ENCODE assay signal across 8 mouse cellular contexts in genomic region chr6:38354723-38355353, GRCm38 (mm10). TPM values are rescaled to one million over a fixed set of nuclear protein-coding genes. Genes with fewer than 3 reads are reported as not detected.
DNase-seq lines count a peak whose midpoint lies in the region; ATAC-seq and TF ChIP-seq lines count a peak whose summit lies in the region.

No protein-coding gene starts in this region.

- WGBS in liver, adult 2 months = 2% methylated on average over 20 of the region's 20 CpGs
- 2% methylated on average over 20 of the region's 20 CpGs for WGBS in embryonic facial prominence, embryonic 11.5 days
- 3% methylated on average over 20 of the region's 20 CpGs for WGBS in hindbrain, postnatal 0 days
- 1% methylated on average over 20 of the region's 20 CpGs for WGBS in neural tube, embryonic 11.5 days

- peaks cover 14% of the 10 kb centered on the region for H3K4me1 ChIP-seq in liver, adult 2 months (ENCODE audit: control insufficient read depth, insufficient read depth, low read length)
- H3K4me1 ChIP-seq in embryonic facial prominence, embryonic 11.5 days (ENCODE audit: control insufficient read depth, insufficient read depth, low read length) = no peaks in the 10 kb centered on the region; the same call in 1 of the 2 replicates
- H3K4me1 ChIP-seq in hindbrain, postnatal 0 days (ENCODE audit: insufficient read depth, low read length) = no peaks in the 10 kb centered on the region
- H3K4me1 ChIP-seq in neural tube, embryonic 11.5 days (ENCODE audit: control insufficient read depth, insufficient read depth, low read length) = no peaks in the 10 kb centered on the region

- peak overlapping the region; percentile 86 for H3K4me3 ChIP-seq in liver, adult 2 months (ENCODE audit: insufficient read depth, low read depth, low read length)
- peak overlapping the region; percentile 44 for H3K4me3 ChIP-seq in embryonic facial prominence, embryonic 11.5 days (ENCODE audit: low read depth, low read length)
- peak overlapping the region; percentile 51 for H3K4me3 ChIP-seq in hindbrain, postnatal 0 days (ENCODE audit: low read length)
- peak overlapping the region; percentile 52 for H3K4me3 ChIP-seq in neural tube, embryonic 11.5 days (ENCODE audit: low read depth, low read length)

- TF ChIP-seq CTCF in liver, adult 2 months (IDR thresholded peaks at IDR 0.05; ENCODE audit: low read depth, low read length) = no peak
- TF ChIP-seq CTCF in hindbrain, postnatal 0 days (IDR thresholded peaks at IDR 0.05; ENCODE audit: low read depth) = no peak

- H3K36me3 ChIP-seq in liver, adult 2 months (ENCODE audit: control insufficient read depth, insufficient read depth, low read length) = no peaks in the 10 kb centered on the region
- no peaks in the 10 kb centered on the region for H3K36me3 ChIP-seq in embryonic facial prominence, embryonic 11.5 days (replicated peaks; ENCODE audit: control insufficient read depth, insufficient read depth, low read depth, low read length)
- H3K36me3 ChIP-seq in hindbrain, postnatal 0 days (ENCODE audit: insufficient read depth, low read length) = no peaks in the 10 kb centered on the region
- no peaks in the 10 kb centered on the region for H3K36me3 ChIP-seq in neural tube, embryonic 11.5 days (ENCODE audit: control insufficient read depth, insufficient read depth, low read length)

- H3K27ac ChIP-seq in liver, adult 2 months (replicated peaks; ENCODE audit: insufficient read depth, low read depth, low read length) = peak overlapping the region; percentile 82
- H3K27ac ChIP-seq in embryonic facial prominence, embryonic 11.5 days (replicated peaks; ENCODE audit: low read depth, low read length) = no peak overlapping the region
- H3K27ac ChIP-seq in hindbrain, postnatal 0 days = no peak overlapping the region
- H3K27ac ChIP-seq in neural tube, embryonic 11.5 days (ENCODE audit: low read depth, low read length) = no peak overlapping the region

- peak overlapping the region; percentile 66 for H3K4me2 ChIP-seq in embryonic facial prominence, embryonic 11.5 days (ENCODE audit: low read depth, low read length)
- peak overlapping the region; percentile 57 for H3K4me2 ChIP-seq in hindbrain, postnatal 0 days (ENCODE audit: low read depth, low read length)
- peak overlapping the region; percentile 53 for H3K4me2 ChIP-seq in neural tube, embryonic 11.5 days (ENCODE audit: low read depth)

- H3K27me3 ChIP-seq in liver, adult 2 months (ENCODE audit: control insufficient read depth, insufficient read depth, low read length) = no peaks in the 10 kb centered on the region
- H3K27me3 ChIP-seq in embryonic facial prominence, embryonic 11.5 days (ENCODE audit: control insufficient read depth, insufficient read depth, low read length) = peaks cover 41% of the 10 kb centered on the region
- peaks cover 25% of the 10 kb centered on the region for H3K27me3 ChIP-seq in hindbrain, postnatal 0 days (ENCODE audit: insufficient read depth, low read length)
- H3K27me3 ChIP-seq in neural tube, embryonic 11.5 days (ENCODE audit: control insufficient read depth, insufficient read depth, low read length) = peaks cover 49% of the 10 kb centered on the region

- H3K9ac ChIP-seq in liver, adult 2 months (ENCODE audit: low read depth, low read length) = peak overlapping the region; percentile 88
- H3K9ac ChIP-seq in embryonic facial prominence, embryonic 11.5 days (replicated peaks; ENCODE audit: low read length) = no peak overlapping the region
- 0 out of 2 replicates have a peak overlapping the region, but pooled peaks have one; percentile 25 for H3K9ac ChIP-seq in hindbrain, postnatal 0 days (replicated peaks; ENCODE audit: low read length)
- H3K9ac ChIP-seq in neural tube, embryonic 11.5 days (ENCODE audit: low read length) = no peak overlapping the region

- peaks cover 18% of the 10 kb centered on the region for H3K79me2 ChIP-seq in liver, adult 2 months (ENCODE audit: control insufficient read depth, insufficient read depth, low read length)

- no peak for TF ChIP-seq POLR2A in liver, adult 2 months (IDR thresholded peaks at IDR 0.05; ENCODE audit: extremely low read depth, insufficient read depth, low read length)

- DNase-seq in liver, adult 2 months (ENCODE audit: extremely low read depth, low read depth, low spot score) = no peak
- DNase-seq in liver = no peak
- peak; percentile 35 for DNase-seq in embryonic facial prominence, embryonic 11.5 days (ENCODE audit: low spot score)
- no peak for DNase-seq in hindbrain, postnatal 0 days (ENCODE audit: low spot score)
- no peak for DNase-seq in neural tube, embryonic 11.5 days (ENCODE audit: low spot score)
- DNase-seq in spleen, postnatal 36 days (ENCODE audit: low spot score in 2 of 2) = no peak
- no peak for DNase-seq in frontal cortex, postnatal 25 days (ENCODE audit: low spot score in 2 of 2)
- DNase-seq in cerebellum, adult 9-11 months = no peak

- H3K9me3 ChIP-seq in embryonic facial prominence, embryonic 11.5 days (replicated peaks; ENCODE audit: control insufficient read depth, low read length) = no peaks in the 10 kb centered on the region
- H3K9me3 ChIP-seq in hindbrain, postnatal 0 days (ENCODE audit: low read length) = no peaks in the 10 kb centered on the region
- H3K9me3 ChIP-seq in neural tube, embryonic 11.5 days (ENCODE audit: control insufficient read depth, low read length) = no peaks in the 10 kb centered on the region

- ATAC-seq in embryonic facial prominence, embryonic 11.5 days (replicated peaks; ENCODE audit: insufficient number of reproducible peaks, low FRiP score, low TSS enrichment, low read depth) = no peak
- no peak for ATAC-seq in hindbrain, postnatal 0 days
- ATAC-seq in neural tube, embryonic 11.5 days (ENCODE audit: insufficient read depth, low FRiP score, low TSS enrichment) = 0 out of 2 replicates have a peak, but pooled peaks have one; percentile 16

RNA-seq across cellular contexts. Expression of gene Zc3hav1, which starts 0.4 kb away (rescaled TPM):
- 27.9 and 31.8 TPM in 2 replicates for total RNA-seq in liver, adult 2 months (2014; rRNA removed)
- 16.3 and 17.0 TPM in 2 replicates for polyA plus RNA-seq in liver, adult 2 months (2012; rRNA removed)
- 1.6 and 1.8 TPM in 2 replicates for polyA plus RNA-seq in embryonic facial prominence, embryonic 11.5 days (2014; fragmentation: Nextera tagmentation; extraction: Ambion mirVana)
- 5.0 and 7.0 TPM in 2 replicates for total RNA-seq in hindbrain, postnatal 0 days (2014; rRNA removed)
- 2.3 and 2.9 TPM in 2 replicates for polyA plus RNA-seq in hindbrain, postnatal 0 days (2015; fragmentation: Nextera tagmentation; extraction: Ambion mirVana)
- 1.4 and 1.7 TPM in 2 replicates for polyA plus RNA-seq in neural tube, embryonic 11.5 days (2014; fragmentation: Nextera tagmentation; extraction: Ambion mirVana)

RNA-seq across cellular contexts. Expression of gene Ttc26, which starts 26.4 kb away (rescaled TPM):
- total RNA-seq in liver, adult 2 months (2014; rRNA removed) = 0.47 and 0.65 TPM in 2 replicates
- polyA plus RNA-seq in liver, adult 2 months (2012; rRNA removed) = 0.10 and 0.11 TPM in 2 replicates
- 10.4 and 11.8 TPM in 2 replicates for polyA plus RNA-seq in embryonic facial prominence, embryonic 11.5 days (2014; fragmentation: Nextera tagmentation; extraction: Ambion mirVana)
- total RNA-seq in hindbrain, postnatal 0 days (2014; rRNA removed) = 4.6 and 5.0 TPM in 2 replicates
- 2.5 and 2.9 TPM in 2 replicates for polyA plus RNA-seq in hindbrain, postnatal 0 days (2015; fragmentation: Nextera tagmentation; extraction: Ambion mirVana)
- polyA plus RNA-seq in neural tube, embryonic 11.5 days (2014; fragmentation: Nextera tagmentation; extraction: Ambion mirVana) = 9.9 and 11.8 TPM in 2 replicates

RNA-seq across cellular contexts. Expression of gene Zc3hav1l, which starts 55.8 kb away (rescaled TPM):
- total RNA-seq in liver, adult 2 months (2014; rRNA removed) = 0.18 and 0.27 TPM in 2 replicates
- 0.15 and 0.22 TPM in 2 replicates for polyA plus RNA-seq in liver, adult 2 months (2012; rRNA removed)
- 16.3 and 19.4 TPM in 2 replicates for polyA plus RNA-seq in embryonic facial prominence, embryonic 11.5 days (2014; fragmentation: Nextera tagmentation; extraction: Ambion mirVana)
- 6.1 and 7.9 TPM in 2 replicates for total RNA-seq in hindbrain, postnatal 0 days (2014; rRNA removed)
- 2.7 and 2.9 TPM in 2 replicates for polyA plus RNA-seq in hindbrain, postnatal 0 days (2015; fragmentation: Nextera tagmentation; extraction: Ambion mirVana)
- 15.4 and 17.0 TPM in 2 replicates for polyA plus RNA-seq in neural tube, embryonic 11.5 days (2014; fragmentation: Nextera tagmentation; extraction: Ambion mirVana)

Comparison
In these comparisons a context has a peak if more than half of its experiments do, and no peak if none do; other contexts are left out.
1. H3K9ac ChIP-seq: peak in liver, adult 2 months (single experiment) and hindbrain, postnatal 0 days (single experiment); none in embryonic facial prominence, embryonic 11.5 days (single experiment) and neural tube, embryonic 11.5 days (single experiment).
2. Peak in every context shown above with its lines, with median percentiles within 50 percentile points of each other: H3K4me3 ChIP-seq and H3K4me2 ChIP-seq.